Mouse (Mus musculus): ENCODE measurements around the gene Vegfb. TPM values are rescaled to one million over a fixed set of nuclear protein-coding genes. Genes with fewer than 3 reads are reported as not detected.

The Vegfb gene
- polyA plus RNA-seq, 1 experiment from 2014 or later, result 44.6 TPM

GRCm38 (mm10) chr19:6983621-6984020, 3.8 kb downstream of the Vegfb start:
- H3K4me2 ChIP-seq, result no peak overlapping the region
- ATAC-seq (ENCODE audit: insufficient read depth), result no peak
- DNase-seq, result no peak
- no peak overlapping the region for H3K4me3 ChIP-seq (ENCODE audit: low read depth, low read length)
- peaks cover 35% of the 10 kb centered on the region for H3K36me3 ChIP-seq (ENCODE audit: insufficient read depth)
- H3K9ac ChIP-seq, result no peak overlapping the region
- H3K27ac ChIP-seq (ENCODE audit: low read depth), result no peak overlapping the region
- TF ChIP-seq CTCF (IDR thresholded peaks at IDR 0.05; ENCODE audit: low read depth), result no peak
- no peaks in the 10 kb centered on the region for H3K9me3 ChIP-seq (ENCODE audit: low read depth, low read length)
- WGBS, result 95% methylated on average over 5 of the region's 5 CpGs
- H3K4me1 ChIP-seq (ENCODE audit: insufficient read depth), result peaks cover 9% of the 10 kb centered on the region
- no peaks in the 10 kb centered on the region for H3K27me3 ChIP-seq (ENCODE audit: insufficient read depth, low read length)

- DNase-seq (no peak), ATAC-seq (ENCODE audit: insufficient read depth) (no peak)
- Histone ChIP-seq H3K9me3 (ENCODE audit: low read depth, low read length) (no peaks in the 10 kb centered on the region), H3K4me1 (ENCODE audit: insufficient read depth) (peaks cover 12% of the 10 kb centered on the region; the same call in 1 of the 2 replicates), H3K4me3 (ENCODE audit: low read depth, low read length) (no peak overlapping the region), H3K36me3 (ENCODE audit: insufficient read depth) (peaks cover 54% of the 10 kb centered on the region), H3K27ac (ENCODE audit: low read depth) (no peak overlapping the region), H3K27me3 (ENCODE audit: insufficient read depth, low read length) (no peaks in the 10 kb centered on the region), H3K9ac (no peak overlapping the region), H3K4me2 (peak overlapping the region; percentile 71)
- no peak for TF ChIP-seq CTCF (IDR thresholded peaks at IDR 0.05; ENCODE audit: low read depth)
- WGBS, result 92% methylated on average over 4 of the region's 4 CpGs
Observed at GRCm38 (mm10) chr19:6981465-6981864, 6.0 kb downstream of the Vegfb start.

DNA sequence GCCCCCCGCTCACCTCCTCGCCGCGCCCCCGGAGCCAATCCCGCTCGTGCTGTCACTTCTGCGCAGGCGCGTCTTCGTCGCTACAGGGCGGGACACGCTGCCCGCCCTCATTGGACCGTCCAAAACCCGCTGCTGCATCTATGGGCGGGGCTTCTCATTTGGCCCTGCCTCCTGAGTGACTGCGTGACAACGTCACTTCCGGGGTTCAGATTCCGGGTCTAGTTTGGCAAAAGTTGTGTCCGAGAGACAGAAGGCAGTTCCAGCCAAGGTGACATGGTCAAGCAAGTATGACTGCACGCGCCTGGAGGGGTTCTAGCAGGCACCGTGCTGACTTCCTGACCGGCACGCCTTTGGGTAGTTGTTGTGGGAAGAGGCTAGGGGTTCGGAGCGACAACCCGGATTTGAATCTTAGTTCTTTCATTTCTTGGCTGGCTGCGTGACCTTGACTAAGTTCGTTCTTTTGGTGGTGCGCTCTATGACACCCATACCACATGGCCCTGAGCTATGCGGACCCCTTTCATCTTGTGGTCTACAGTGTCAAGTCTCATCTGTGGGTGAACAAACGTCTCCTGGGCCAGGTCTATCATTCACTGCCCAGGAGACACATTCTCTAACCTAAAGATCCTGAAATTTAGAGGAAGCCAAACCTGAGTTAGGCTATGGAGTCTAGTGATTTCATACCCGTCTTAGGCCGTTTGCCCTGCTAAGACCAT, 6.9 kb downstream of the Vegfb start, which contains the start of gene Fkbp2:
Gene Fkbp2, minus strand, starts transcription at position 121 of the 713 bp plus-strand sequence.
- peak; percentile 88 for ATAC-seq (ENCODE audit: insufficient read depth)
- Histone ChIP-seq H3K27ac (ENCODE audit: low read depth) (peak within 1 kb of the TSS; percentile 89), H3K4me3 (ENCODE audit: low read depth, low read length) (peak within 1 kb of the TSS; percentile 58), H3K9me3 (ENCODE audit: low read depth, low read length) (no peaks in the 10 kb centered on the region), H3K36me3 (ENCODE audit: insufficient read depth) (peaks cover 51% of the 10 kb centered on the region), H3K9ac (peak within 1 kb of the TSS; percentile 79), H3K27me3 (ENCODE audit: insufficient read depth, low read length) (no peaks in the 10 kb centered on the region), H3K4me1 (ENCODE audit: insufficient read depth) (peaks cover 15% of the 10 kb centered on the region; the same call in 1 of the 2 replicates), H3K4me2 (peak within 1 kb of the TSS; percentile 71)
- 1% methylated on average over 38 of the region's 38 CpGs for WGBS
- TF ChIP-seq CTCF (IDR thresholded peaks at IDR 0.05; ENCODE audit: low read depth), result no peak
- DNase-seq, result peak; percentile 100

DNA sequence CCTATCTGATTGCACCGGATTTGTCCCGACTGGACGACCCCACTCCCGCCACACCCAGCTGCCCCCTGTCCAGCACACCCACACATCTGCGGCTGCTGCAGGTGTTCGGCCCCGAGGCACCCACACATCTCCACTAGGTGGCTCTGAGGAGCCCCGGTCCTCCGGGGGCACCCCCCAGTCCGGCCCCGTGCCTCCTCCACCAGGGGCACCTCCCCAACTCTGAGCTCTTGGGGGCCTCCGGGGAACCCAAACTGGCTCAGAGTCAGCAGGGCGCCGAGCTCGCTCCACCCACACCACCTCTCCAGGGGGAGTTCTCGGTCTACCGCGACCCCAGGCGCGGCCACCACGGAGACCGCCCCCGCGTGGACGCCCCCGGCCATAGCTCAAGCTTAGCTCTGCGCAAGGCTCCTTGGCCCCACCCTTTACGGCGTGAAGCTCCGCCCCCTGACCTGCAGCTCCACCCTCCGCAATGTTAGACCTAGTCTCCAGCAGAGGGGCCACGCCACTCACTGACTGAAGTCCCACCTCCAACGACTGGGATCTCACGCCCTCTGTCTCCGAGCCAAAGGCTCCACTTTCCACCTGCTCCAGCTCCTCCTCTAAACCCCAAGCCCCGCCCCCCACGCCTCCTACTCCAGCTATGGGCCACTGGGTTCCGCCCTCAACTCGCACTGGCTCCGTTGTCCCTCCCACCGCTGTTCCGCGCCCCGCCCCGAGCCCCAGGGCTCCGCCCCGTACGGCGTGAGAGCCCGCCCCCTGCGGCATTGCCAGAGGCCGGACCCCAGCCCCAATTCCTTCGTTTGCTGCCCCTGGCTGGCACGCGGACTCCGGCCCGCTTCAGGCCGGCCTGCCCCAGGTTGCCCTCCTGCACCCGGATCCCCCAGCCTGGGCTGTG, 7.7 kb downstream of the Vegfb start:
- Histone ChIP-seq H3K9ac (peak overlapping the region; percentile 79), H3K4me3 (ENCODE audit: low read depth, low read length) (peak overlapping the region; percentile 58), H3K36me3 (ENCODE audit: insufficient read depth) (peaks cover 43% of the 10 kb centered on the region), H3K9me3 (ENCODE audit: low read depth, low read length) (no peaks in the 10 kb centered on the region), H3K27me3 (ENCODE audit: insufficient read depth, low read length) (no peaks in the 10 kb centered on the region), H3K4me1 (ENCODE audit: insufficient read depth) (peaks cover 15% of the 10 kb centered on the region; the same call in 1 of the 2 replicates), H3K4me2 (peak overlapping the region; percentile 71), H3K27ac (ENCODE audit: low read depth) (peak overlapping the region; percentile 89)
- DNase-seq (peak; percentile 99), ATAC-seq (ENCODE audit: insufficient read depth) (peak; percentile 85)
- TF ChIP-seq CTCF (IDR thresholded peaks at IDR 0.05; ENCODE audit: low read depth), result peak; percentile 76
- WGBS, result under 1% methylated on average over 59 of the region's 59 CpGs

DNA sequence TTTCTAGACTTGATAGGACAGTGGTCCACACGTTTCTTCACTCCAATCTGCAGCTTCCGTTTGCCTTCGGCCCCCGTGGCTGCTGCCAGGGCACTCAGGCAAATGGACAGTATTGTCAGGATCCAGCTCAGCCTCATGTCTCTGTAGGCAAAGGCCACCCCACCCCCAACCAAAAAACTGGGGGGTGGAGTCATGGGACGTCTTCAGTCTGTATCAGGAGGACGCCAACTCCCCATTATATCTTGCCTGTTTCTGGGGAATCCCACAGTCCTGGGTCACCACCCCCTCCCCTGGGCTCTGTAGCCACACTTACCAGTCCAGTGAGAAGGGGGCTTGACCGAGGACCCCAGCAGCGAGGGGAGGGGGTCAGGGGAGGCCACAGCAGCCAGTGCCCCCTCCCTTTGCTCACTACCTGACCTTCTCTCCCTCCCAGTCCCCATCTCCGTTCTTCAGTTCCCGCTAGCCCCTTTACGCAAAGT, 8.4 kb downstream of the Vegfb start:
- Histone ChIP-seq H3K27ac (ENCODE audit: low read depth) (peak overlapping the region; percentile 37; the same call in 1 of the 2 replicates), H3K4me2 (peak overlapping the region; percentile 71), H3K27me3 (ENCODE audit: insufficient read depth, low read length) (no peaks in the 10 kb centered on the region), H3K9ac (peak overlapping the region; percentile 56), H3K36me3 (ENCODE audit: insufficient read depth) (peaks cover 38% of the 10 kb centered on the region), H3K4me3 (ENCODE audit: low read depth, low read length) (peak overlapping the region; percentile 58), H3K4me1 (ENCODE audit: insufficient read depth) (peaks cover 15% of the 10 kb centered on the region; the same call in 1 of the 2 replicates), H3K9me3 (ENCODE audit: low read depth, low read length) (no peaks in the 10 kb centered on the region)
- DNase-seq (peak; percentile 66), ATAC-seq (ENCODE audit: insufficient read depth) (no peak)
- no peak for TF ChIP-seq CTCF (IDR thresholded peaks at IDR 0.05; ENCODE audit: low read depth)
- WGBS, result 5% methylated on average over 11 of the region's 11 CpGs

GRCm38 (mm10) chr19:6978639-6978974, 8.8 kb downstream of the Vegfb start:
- Histone ChIP-seq H3K4me2 (peak overlapping the region; percentile 71), H3K4me1 (ENCODE audit: insufficient read depth) (peaks cover 15% of the 10 kb centered on the region; the same call in 1 of the 2 replicates), H3K36me3 (ENCODE audit: insufficient read depth) (peaks cover 34% of the 10 kb centered on the region), H3K27ac (ENCODE audit: low read depth) (0 out of 2 replicates have a peak overlapping the region, but pooled peaks have one; percentile 37), H3K4me3 (ENCODE audit: low read depth, low read length) (peak overlapping the region; percentile 58), H3K27me3 (ENCODE audit: insufficient read depth, low read length) (no peaks in the 10 kb centered on the region), H3K9ac (peak overlapping the region; percentile 56), H3K9me3 (ENCODE audit: low read depth, low read length) (no peaks in the 10 kb centered on the region)
- ATAC-seq (ENCODE audit: insufficient read depth) (no peak), DNase-seq (no peak)
- 37% methylated on average over 3 of the region's 3 CpGs for WGBS
- no peak for TF ChIP-seq CTCF (IDR thresholded peaks at IDR 0.05; ENCODE audit: low read depth)
